Mouse (Mus musculus) T-helper 17 cell (primary cell): ENCODE measurements around the gene Scaf4.

Experiments
- in situ Hi-C, 2 experiments: fragments of 300-600 bp; cut with MboI, MseI; formaldehyde crosslinking; loops; 1 replicate in 1 of 2; 2 replicates in 1 of 2; pipeline ENCODE4 v1.15.1; 2025; ENCODE audit warnings: high pct_unique_total_duplicates in 2 of 2

Gene Scaf4

GRCm38 (mm10) chr16:90283905-90284891, at the start of gene Scaf4:
TSS of gene Scaf4 (minus strand) at chr16:90284503.
- in situ Hi-C loops = no loop called here

GRCm38 (mm10) chr16:90332553-90332952, 48.2 kb upstream of the Scaf4 start:
- in situ Hi-C loops = no loop called here

GRCm38 (mm10) chr16:90330979-90331378, 46.7 kb upstream of the Scaf4 start:
- in situ Hi-C loops = no loop called here

- in situ Hi-C loops = no loop called here
Measured at GRCm38 (mm10) chr16:90329511-90329910, 45.2 kb upstream of the Scaf4 start.

- in situ Hi-C loops = loop anchor here in 1 of 2 experiments (5.0 kb wide), 1 partner anchor 34 kb away; no protein-coding TSS in a partner anchor
Measured at GRCm38 (mm10) chr16:90322850-90323528, 38.7 kb upstream of the Scaf4 start.

GRCm38 (mm10) chr16:90319321-90319720, 35.0 kb upstream of the Scaf4 start:
- in situ Hi-C loops = no loop called here

- in situ Hi-C loops = no loop called here
Measured at GRCm38 (mm10) chr16:90318372-90318926, 34.1 kb upstream of the Scaf4 start.

GRCm38 (mm10) chr16:90317777-90318176, 33.5 kb upstream of the Scaf4 start:
- in situ Hi-C loops = no loop called here

- in situ Hi-C loops = no loop called here
Measured at GRCm38 (mm10) chr16:90315881-90316280, 31.6 kb upstream of the Scaf4 start.

GRCm38 (mm10) chr16:90312449-90313082, 28.3 kb upstream of the Scaf4 start:
- in situ Hi-C loops = no loop called here

GRCm38 (mm10) chr16:90310488-90311135, 26.3 kb upstream of the Scaf4 start:
- in situ Hi-C loops = no loop called here

- in situ Hi-C loops = no loop called here
Measured at GRCm38 (mm10) chr16:90309784-90310183, 25.5 kb upstream of the Scaf4 start.

GRCm38 (mm10) chr16:90303988-90304299, 19.6 kb upstream of the Scaf4 start:
- in situ Hi-C loops = no loop called here

- in situ Hi-C loops = no loop called here
Measured at GRCm38 (mm10) chr16:90303286-90303987, 19.1 kb upstream of the Scaf4 start.

- in situ Hi-C loops = no loop called here
Measured at GRCm38 (mm10) chr16:90301706-90302105, 17.4 kb upstream of the Scaf4 start.

- in situ Hi-C loops = no loop called here
Measured at GRCm38 (mm10) chr16:90300896-90301295, 16.6 kb upstream of the Scaf4 start.

GRCm38 (mm10) chr16:90299591-90299990, 15.3 kb upstream of the Scaf4 start:
- in situ Hi-C loops = no loop called here

GRCm38 (mm10) chr16:90298426-90299300, 14.4 kb upstream of the Scaf4 start:
- in situ Hi-C loops = no loop called here

- in situ Hi-C loops = no loop called here
Measured at GRCm38 (mm10) chr16:90297479-90298425, 13.4 kb upstream of the Scaf4 start.
